In genomic region chr7:143823266-143823605, GRCm38 (mm10) we compare ENCODE assay signal across 8 mouse cellular contexts. TPM values are rescaled to one million over a fixed set of nuclear protein-coding genes. Genes with fewer than 3 reads are reported as not detected.
A peak's percentile ranks its signal among the peaks of the same experiment; 100 is the strongest.
DNase-seq lines count a peak whose midpoint lies in the region; ATAC-seq lines count a peak whose summit lies in the region.

No protein-coding gene starts in this region.

- H3K36me3 ChIP-seq in kidney, embryonic 15.5 days, result peaks cover 9% of the 10 kb centered on the region
- H3K36me3 ChIP-seq in hindbrain, embryonic 14.5 days (replicated peaks; ENCODE audit: control insufficient read depth, insufficient read depth), result 0 out of 2 replicates have a peak, but pooled peaks cover 9% of the 10 kb centered on the region
- H3K36me3 ChIP-seq in midbrain, embryonic 15.5 days (replicated peaks), result no peaks in the 10 kb centered on the region

- H3K9me3 ChIP-seq in kidney, embryonic 15.5 days (replicated peaks), result no peaks in the 10 kb centered on the region
- H3K9me3 ChIP-seq in hindbrain, embryonic 14.5 days (ENCODE audit: control insufficient read depth, low read length), result no peaks in the 10 kb centered on the region
- no peaks in the 10 kb centered on the region for H3K9me3 ChIP-seq in midbrain, embryonic 15.5 days

- peak; percentile 17 for ATAC-seq in kidney, embryonic 15.5 days (replicated peaks; ENCODE audit: low FRiP score)
- ATAC-seq in hindbrain, embryonic 14.5 days (ENCODE audit: low FRiP score), result no peak
- no peak; the same call in 1 of the 2 replicates for ATAC-seq in midbrain, embryonic 15.5 days (replicated peaks)

- H3K4me3 ChIP-seq in kidney, embryonic 15.5 days (replicated peaks), result peak overlapping the region; percentile 75
- peak overlapping the region; percentile 55 for H3K4me3 ChIP-seq in brown adipose tissue, adult 24 weeks (ENCODE audit: insufficient read depth, low read depth, low read length)
- peak overlapping the region; percentile 50 for H3K4me3 ChIP-seq in hindbrain, embryonic 14.5 days (replicated peaks; ENCODE audit: low read length)
- H3K4me3 ChIP-seq in midbrain, embryonic 15.5 days, result peak overlapping the region; percentile 55

- no peak for DNase-seq in kidney, postnatal 4 days
- DNase-seq in hindbrain, embryonic 14.5 days (ENCODE audit: low spot score), result no peak
- no peak for DNase-seq in right cerebral cortex, postnatal 36 days (ENCODE audit: low spot score in 2 of 2)
- DNase-seq in adrenal gland, postnatal 4 days (ENCODE audit: low spot score in 2 of 2), result no peak
- no peak for DNase-seq in urinary bladder, postnatal 36 days (ENCODE audit: low spot score in 2 of 2)

- peak overlapping the region; percentile 75 for H3K4me2 ChIP-seq in kidney, embryonic 15.5 days
- H3K4me2 ChIP-seq in hindbrain, embryonic 14.5 days (replicated peaks), result peak overlapping the region; percentile 56
- H3K4me2 ChIP-seq in midbrain, embryonic 15.5 days, result peak overlapping the region; percentile 68

- WGBS in kidney, embryonic 15.5 days, result 83% methylated on average over 4 of the region's 4 CpGs
- WGBS in hindbrain, embryonic 14.5 days, result 79% methylated on average over 4 of the region's 4 CpGs
- WGBS in midbrain, embryonic 15.5 days, result 67% methylated on average over 4 of the region's 4 CpGs

- H3K27me3 ChIP-seq in kidney, embryonic 15.5 days, result no peaks in the 10 kb centered on the region
- H3K27me3 ChIP-seq in hindbrain, embryonic 14.5 days (ENCODE audit: control insufficient read depth, insufficient read depth, low read length), result no peaks in the 10 kb centered on the region
- no peaks in the 10 kb centered on the region for H3K27me3 ChIP-seq in midbrain, embryonic 15.5 days (replicated peaks)

- peaks cover 20% of the 10 kb centered on the region for H3K4me1 ChIP-seq in kidney, embryonic 15.5 days
- H3K4me1 ChIP-seq in brown adipose tissue, adult 24 weeks (ENCODE audit: control insufficient read depth, insufficient read depth, insufficient read length, low read length), result peaks cover 9% of the 10 kb centered on the region
- peaks cover 11% of the 10 kb centered on the region for H3K4me1 ChIP-seq in hindbrain, embryonic 14.5 days (replicated peaks; ENCODE audit: control insufficient read depth, insufficient read depth, low read length)
- H3K4me1 ChIP-seq in midbrain, embryonic 15.5 days, result peaks cover 14% of the 10 kb centered on the region

- H3K27ac ChIP-seq in kidney, embryonic 15.5 days, result peak overlapping the region; percentile 88
- peak overlapping the region; percentile 98 for H3K27ac ChIP-seq in brown adipose tissue, adult 24 weeks (replicated peaks; ENCODE audit: low read depth, low read length)
- peak overlapping the region; percentile 84 for H3K27ac ChIP-seq in hindbrain, embryonic 14.5 days
- peak overlapping the region; percentile 82 for H3K27ac ChIP-seq in midbrain, embryonic 15.5 days

- peak overlapping the region; percentile 36 for H3K9ac ChIP-seq in kidney, embryonic 15.5 days
- peak overlapping the region; percentile 51 for H3K9ac ChIP-seq in hindbrain, embryonic 14.5 days
- H3K9ac ChIP-seq in midbrain, embryonic 15.5 days, result peak overlapping the region; percentile 20; the same call in 1 of the 2 replicates

RNA-seq across cellular contexts. Expression of gene Dhcr7, which starts 0.3 kb away (rescaled TPM):
- polyA plus RNA-seq in kidney, embryonic 15.5 days (2015; fragmentation: Nextera tagmentation; extraction: Ambion mirVana), result 37.7 and 47.2 TPM in 2 replicates
- polyA plus RNA-seq in brown adipose tissue, adult 24 weeks (2012; ENCODE audit: insufficient read depth, insufficient read length, missing spikeins), result 23.0 and 25.9 TPM in 2 replicates
- 86.1 and 98.6 TPM in 2 replicates for polyA plus RNA-seq in hindbrain, embryonic 14.5 days (2014; fragmentation: Nextera tagmentation; extraction: Ambion mirVana)
- polyA plus RNA-seq in midbrain, embryonic 15.5 days (2015; fragmentation: Nextera tagmentation; extraction: Ambion mirVana), result 71.6 and 73.6 TPM in 2 replicates
- 100 to 1,000 TPM; 186 to 188 TPM for total RNA-seq in adrenal gland, postnatal 4 days (2021)

RNA-seq across cellular contexts. Expression of gene Nadsyn1, which starts 0.6 kb away (rescaled TPM):
- polyA plus RNA-seq in kidney, embryonic 15.5 days (2015; fragmentation: Nextera tagmentation; extraction: Ambion mirVana), result 9.0 and 10.4 TPM in 2 replicates
- polyA plus RNA-seq in brown adipose tissue, adult 24 weeks (2012; ENCODE audit: insufficient read depth, insufficient read length, missing spikeins), result 5.4 and 8.2 TPM in 2 replicates
- 5.0 and 5.8 TPM in 2 replicates for polyA plus RNA-seq in hindbrain, embryonic 14.5 days (2014; fragmentation: Nextera tagmentation; extraction: Ambion mirVana)
- polyA plus RNA-seq in midbrain, embryonic 15.5 days (2015; fragmentation: Nextera tagmentation; extraction: Ambion mirVana), result 6.2 and 7.1 TPM in 2 replicates
- total RNA-seq in adrenal gland, postnatal 4 days (2021), result 10 to 100 TPM; 12.4 to 13.9 TPM

RNA-seq across cellular contexts. Expression of gene Mrgpre, which starts 38.9 kb away (rescaled TPM):
- 1.7 and 2.0 TPM in 2 replicates for polyA plus RNA-seq in kidney, embryonic 15.5 days (2015; fragmentation: Nextera tagmentation; extraction: Ambion mirVana)
- 0.28 and 0.50 TPM in 2 replicates for polyA plus RNA-seq in brown adipose tissue, adult 24 weeks (2012; ENCODE audit: insufficient read depth, insufficient read length, missing spikeins)
- 8.7 and 9.2 TPM in 2 replicates for polyA plus RNA-seq in hindbrain, embryonic 14.5 days (2014; fragmentation: Nextera tagmentation; extraction: Ambion mirVana)
- polyA plus RNA-seq in midbrain, embryonic 15.5 days (2015; fragmentation: Nextera tagmentation; extraction: Ambion mirVana), result 9.8 and 10.0 TPM in 2 replicates
- 1 to 10 TPM; 3.0 to 3.4 TPM for total RNA-seq in adrenal gland, postnatal 4 days (2021)

RNA-seq across cellular contexts. Expression of gene Gm498, which starts 43.4 kb away (rescaled TPM):
- not detected in 2 replicates for polyA plus RNA-seq in kidney, embryonic 15.5 days (2015; fragmentation: Nextera tagmentation; extraction: Ambion mirVana)
- polyA plus RNA-seq in brown adipose tissue, adult 24 weeks (2012; ENCODE audit: insufficient read depth, insufficient read length, missing spikeins), result not detected in 2 replicates
- not detected in 2 replicates for polyA plus RNA-seq in hindbrain, embryonic 14.5 days (2014; fragmentation: Nextera tagmentation; extraction: Ambion mirVana)
- not detected in 2 replicates for polyA plus RNA-seq in midbrain, embryonic 15.5 days (2015; fragmentation: Nextera tagmentation; extraction: Ambion mirVana)
- total RNA-seq in adrenal gland, postnatal 4 days (2021), result not detected

RNA-seq across cellular contexts. Expression of gene Mrgprg, which starts 56.4 kb away (rescaled TPM):
- polyA plus RNA-seq in kidney, embryonic 15.5 days (2015; fragmentation: Nextera tagmentation; extraction: Ambion mirVana), result not detected in 2 replicates
- polyA plus RNA-seq in brown adipose tissue, adult 24 weeks (2012; ENCODE audit: insufficient read depth, insufficient read length, missing spikeins), result not detected in 2 replicates
- polyA plus RNA-seq in hindbrain, embryonic 14.5 days (2014; fragmentation: Nextera tagmentation; extraction: Ambion mirVana), result not detected in 2 replicates
- polyA plus RNA-seq in midbrain, embryonic 15.5 days (2015; fragmentation: Nextera tagmentation; extraction: Ambion mirVana), result not detected in 2 replicates
- not detected for total RNA-seq in adrenal gland, postnatal 4 days (2021)
